Mouse (Mus musculus) heart, postnatal 0 days (tissue): ENCODE data around the gene Fam81b. TPM values are rescaled to one million over a fixed set of nuclear protein-coding genes. Genes with fewer than 3 reads are reported as not detected.

Experiments
- ATAC-seq: fragments of 200-750 bp; cut with Nextera tagmentation; 2 replicates; pipeline ENCODE4 v1.8.0; 2017; ENCODE audit warnings: low read depth, moderate number of reproducible peaks, moderate library complexity; ENCODE audit not compliant: insufficient read depth
- DNase-seq: peaks from one replicate; pipeline ENCODE4 v3.0.0-alpha.2; 2016; ENCODE audit warnings: low spot score
- H3K27ac ChIP-seq: fragments of 300-500 bp; sonication (generic); 2 replicates; pipeline ENCODE4 v1.5.1; 2014; ENCODE audit warnings: low read depth, mild to moderate bottlenecking
- H3K27me3 ChIP-seq: fragments of 300-500 bp; sonication (generic); 2 replicates; pipeline ENCODE4 v1.6.1; 2014; ENCODE audit warnings: low read length, mixed read lengths; ENCODE audit not compliant: control insufficient read depth, insufficient read depth
- H3K36me3 ChIP-seq: fragments of 300-500 bp; sonication (generic); replicated peaks from 2 replicates; pipeline ENCODE4 v1.6.1; 2014; ENCODE audit warnings: low read length, mixed read lengths; ENCODE audit not compliant: control insufficient read depth, insufficient read depth
- H3K4me1 ChIP-seq: fragments of 300-500 bp; sonication (generic); 2 replicates; pipeline ENCODE4 v1.6.1; 2014; ENCODE audit warnings: antibody characterized with exemption; ENCODE audit not compliant: control insufficient read depth, insufficient read depth
- H3K4me2 ChIP-seq: fragments of 300-500 bp; sonication (generic); 2 replicates; pipeline ENCODE4 v1.6.1; 2014; ENCODE audit warnings: low read depth, mild to moderate bottlenecking, low read length, moderate library complexity
- H3K4me3 ChIP-seq: fragments of 300-500 bp; sonication (generic); 2 replicates; pipeline ENCODE4 v1.5.1; 2014; ENCODE audit warnings: low read depth, low read length
- H3K9ac ChIP-seq: fragments of 300-500 bp; sonication (generic); replicated peaks from 2 replicates; pipeline ENCODE4 v1.6.1; 2014; ENCODE audit warnings: low read depth, low read length, mixed read lengths
- H3K9me3 ChIP-seq: fragments of 300-500 bp; sonication (generic); replicated peaks from 2 replicates; pipeline ENCODE4 v1.6.1; 2016; ENCODE audit warnings: low read length; ENCODE audit not compliant: control insufficient read depth
- CTCF ChIP-seq: IDR thresholded peaks from 2 replicates; pipeline ENCODE4 v1.5.1; 2016; ENCODE audit warnings: antibody characterized with exemption, control low read depth, low read depth
- EP300 ChIP-seq: IDR thresholded peaks from 2 replicates; pipeline ENCODE4 v1.6.1; 2016; ENCODE audit warnings: antibody characterized with exemption, low read depth
- WGBS: fragments of 180-500 bp; shearing (Covaris S2); extraction: QIAGEN DNeasy Blood & Tissue Kit; methylation state at CpG from one replicate; pipeline ENCODE4 v1.1.7; 2014; 5-methylcytosine and 5-hydroxymethylcytosine counted together
- microRNA-seq: library from miRNA; unstranded; fragments of <30 nt; microRNA quantifications from one replicate; pipeline ENCODE4, GENCODE M21; 2016
- polyA plus RNA-seq: library from polyadenylated mRNA; unstranded; fragments of >200 nt; fragmentation: Nextera tagmentation; extraction: Ambion mirVana; gene quantifications from 2 replicates; pipeline ENCODE4 v1.2.1, GENCODE M21; 2015
- total RNA-seq: library from RNA; depleted of rRNA; stranded (reverse); fragments of >200 nt; gene quantifications from 2 replicates; pipeline ENCODE4 v1.2.3, GENCODE M21; 2014; ENCODE audit warnings: low replicate concordance; rRNA removed

Gene Fam81b
- total and polyA plus RNA-seq, 2 experiments from 2014 or later, result not detected

GRCm38 (mm10) chr13:76157508-76157907 lies 147.4 kb downstream of the Fam81b start:
- Histone ChIP-seq H3K27ac (no peak overlapping the region), H3K9ac (no peak overlapping the region), H3K4me1 (no peaks in the 10 kb centered on the region), H3K4me3 (no peak overlapping the region), H3K36me3 (peaks cover 56% of the 10 kb centered on the region), H3K27me3 (no peaks in the 10 kb centered on the region), H3K4me2 (no peak overlapping the region), H3K9me3 (no peaks in the 10 kb centered on the region)
- ATAC-seq (no peak), DNase-seq (no peak)
- 87% methylated on average over 1 of the region's 1 CpGs for WGBS
- no peak for TF ChIP-seq CTCF
- no peak for TF ChIP-seq EP300

DNA sequence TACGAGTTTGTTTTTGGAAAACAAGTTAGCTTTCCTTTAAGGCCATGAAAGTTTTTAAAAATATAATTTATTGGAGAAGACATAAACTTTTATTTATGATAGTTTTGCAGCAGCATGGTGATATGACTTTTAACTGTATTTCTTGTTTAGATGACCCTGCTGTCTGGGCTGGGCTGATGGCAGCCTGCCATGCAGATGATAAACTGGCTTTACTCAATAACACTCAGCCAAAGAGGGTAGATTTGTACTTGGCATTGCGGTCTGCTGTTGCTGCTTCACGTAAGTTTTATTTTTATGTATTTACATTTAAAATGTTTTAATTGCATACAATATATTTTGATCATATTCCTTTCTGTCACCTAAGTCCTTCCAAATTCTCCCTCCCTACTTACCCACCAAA lies 147.8 kb downstream of the Fam81b start:
- ATAC-seq (no peak), DNase-seq (no peak)
- Histone ChIP-seq H3K4me1 (no peaks in the 10 kb centered on the region), H3K4me3 (no peak overlapping the region), H3K27ac (no peak overlapping the region), H3K9me3 (no peaks in the 10 kb centered on the region), H3K36me3 (peaks cover 53% of the 10 kb centered on the region), H3K4me2 (no peak overlapping the region), H3K27me3 (no peaks in the 10 kb centered on the region), H3K9ac (no peak overlapping the region)
- 62% methylated on average over 3 of the region's 3 CpGs for WGBS
- TF ChIP-seq EP300, result no peak
- no peak for TF ChIP-seq CTCF

Small RNA genes lying within 50 kb of the gene (microRNA-seq; reads per million reads assigned to microRNA genes)
- gene Gm24025, result not detected

Other genes with a start within 250 kb of the Fam81b start
- not detected in 2 replicates for gene Gpr150, start 248.1 kb downstream of the Fam81b start, total RNA-seq
- gene Gpr150, start 248.1 kb downstream of the Fam81b start, polyA plus RNA-seq, result 0.07 TPM in 1 of 2 replicates, not detected in the other
- gene Arsk, start 206.4 kb downstream of the Fam81b start, total RNA-seq, result 1.4 and 2.9 TPM in 2 replicates
- gene Arsk, start 206.4 kb downstream of the Fam81b start, polyA plus RNA-seq, result 2.4 and 2.7 TPM in 2 replicates
- gene Ttc37, start 206.3 kb downstream of the Fam81b start, total RNA-seq, result 10.5 and 21.5 TPM in 2 replicates
- gene Ttc37, start 206.3 kb downstream of the Fam81b start, polyA plus RNA-seq, result 3.9 and 4.0 TPM in 2 replicates
- not detected in 2 replicates for gene Mctp1, start 79.5 kb upstream of the Fam81b start, total RNA-seq
- 0.34 and 0.81 TPM in 2 replicates for gene Mctp1, start 79.5 kb upstream of the Fam81b start, polyA plus RNA-seq